Comparison of ENCODE assay signal across 30 mouse cellular contexts in the genomic region with DNA sequence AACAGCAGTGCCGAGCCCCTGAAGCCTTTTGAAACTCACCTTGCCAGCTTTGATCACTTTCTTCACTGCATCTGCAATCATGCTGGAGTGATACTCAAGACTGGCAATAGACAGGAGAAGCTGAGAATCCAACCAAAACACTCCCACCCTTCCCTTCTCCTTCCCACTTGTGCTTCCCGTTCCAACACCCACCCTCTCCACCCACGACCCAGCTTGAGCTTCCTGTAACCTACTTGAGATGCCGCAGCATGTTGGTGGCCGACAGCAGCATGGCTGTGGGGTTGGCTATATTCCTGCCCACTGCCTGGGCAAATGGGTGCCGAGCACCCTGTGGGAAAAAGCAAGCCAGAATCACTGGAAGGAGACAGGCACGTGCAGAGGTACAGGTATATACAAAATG. TPM values are rescaled to one million over a fixed set of nuclear protein-coding genes. Genes with fewer than 3 reads are reported as not detected.
A peak's percentile ranks its signal among the peaks of the same experiment; 100 is the strongest.
DNase-seq lines count a peak whose midpoint lies in the region; ATAC-seq and TF ChIP-seq lines count a peak whose summit lies in the region.
"Had no signal": no experiment of that assay in that cellular context is flagged by ENCODE, and none has a peak within 500 bp of the region (broad histone marks: within the 10 kb centered on the region; RNA-seq: fewer than 3 reads in every experiment).

No protein-coding gene starts in this region.

- no peaks in the 10 kb centered on the region for H3K4me1 ChIP-seq in heart, adult 2 months (ENCODE audit: control insufficient read depth, insufficient read depth, low read length)
- H3K4me1 ChIP-seq in midbrain, embryonic 11.5 days (ENCODE audit: control insufficient read depth, insufficient read depth, low read length), result peaks cover 21% of the 10 kb centered on the region

- H3K27ac ChIP-seq in heart, adult 2 months, result no peak overlapping the region
- H3K27ac ChIP-seq in layer of hippocampus, adult 2 months, result peak overlapping the region; percentile 81
- no peak overlapping the region for H3K27ac ChIP-seq in midbrain, embryonic 11.5 days (ENCODE audit: low read depth, low read length)
- H3K27ac ChIP-seq: embryonic facial prominence, embryonic 13.5 days; forebrain, embryonic 12.5 days; gastrocnemius, adult 2 months; heart, embryonic 10.5 days; hindbrain, embryonic 10.5 days; left cerebral cortex, adult 2 months; limb, embryonic 15.5 days; midbrain, embryonic 13.5 days; neural tube, embryonic 12.5 days had no signal

- H3K27me3 ChIP-seq in heart, adult 2 months (ENCODE audit: control insufficient read depth, insufficient read depth, low read length), result no peaks in the 10 kb centered on the region
- H3K27me3 ChIP-seq in midbrain, embryonic 11.5 days (ENCODE audit: control insufficient read depth, insufficient read depth, low read length), result no peaks in the 10 kb centered on the region
- H3K27me3 ChIP-seq: embryonic facial prominence, embryonic 13.5 days; forebrain, embryonic 12.5 days; limb, embryonic 15.5 days; midbrain, embryonic 13.5 days; neural tube, embryonic 12.5 days; Patski had no signal

- no peak overlapping the region for H3K4me3 ChIP-seq in heart, adult 2 months
- peak overlapping the region; percentile 6; the same call in 1 of the 2 replicates for H3K4me3 ChIP-seq in layer of hippocampus, adult 2 months
- no peak overlapping the region for H3K4me3 ChIP-seq in midbrain, embryonic 11.5 days (ENCODE audit: low read depth, low read length)
- H3K4me3 ChIP-seq: embryonic facial prominence, embryonic 13.5 days; erythroblast, embryonic 14.5 days; forebrain, embryonic 12.5 days; gastrocnemius, adult 2 months; heart, embryonic 10.5 days; hindbrain, embryonic 10.5 days; left cerebral cortex, adult 2 months; limb, embryonic 15.5 days; midbrain, embryonic 13.5 days; neural tube, embryonic 12.5 days had no signal

- 0 out of 2 replicates have a peak overlapping the region, but pooled peaks have one; percentile 1 for H3K9ac ChIP-seq in heart, adult 2 months (ENCODE audit: low read depth, low read length)
- H3K9ac ChIP-seq in midbrain, embryonic 11.5 days (ENCODE audit: low read length), result no peak overlapping the region
- H3K9ac ChIP-seq: embryonic facial prominence, embryonic 13.5 days; forebrain, embryonic 12.5 days; limb, embryonic 15.5 days; lung, embryonic 14.5 days; midbrain, embryonic 13.5 days; neural tube, embryonic 12.5 days had no signal

- H3K36me3 ChIP-seq in heart, adult 2 months (ENCODE audit: control insufficient read depth, insufficient read depth, low read length), result peaks cover 11% of the 10 kb centered on the region
- H3K36me3 ChIP-seq in midbrain, embryonic 11.5 days (ENCODE audit: control insufficient read depth, insufficient read depth, low read length), result peaks cover 36% of the 10 kb centered on the region

- TF ChIP-seq EP300 in heart, adult 2 months (IDR thresholded peaks at IDR 0.05; ENCODE audit: insufficient read depth, low read depth, low read length), result no peak

- TF ChIP-seq POLR2A in heart, adult 2 months (IDR thresholded peaks at IDR 0.05; ENCODE audit: insufficient read depth, low read depth, low read length), result no peak

- no peaks in the 10 kb centered on the region for H3K79me2 ChIP-seq in heart, adult 2 months (replicated peaks; ENCODE audit: control insufficient read depth, insufficient read depth, low read length)

- no peak for TF ChIP-seq CTCF in heart, adult 2 months (IDR thresholded peaks at IDR 0.05)
- TF ChIP-seq CTCF in layer of hippocampus, adult 2 months (conservative IDR thresholded peaks at IDR 0.05), result no peak

- 40% methylated on average over 7 of the region's 7 CpGs for WGBS in heart, adult 2 months
- WGBS in midbrain, embryonic 11.5 days, result 71% methylated on average over 7 of the region's 7 CpGs

- intact Hi-C loops in heart, adult 2 months (cut with DNase I), result no loop called here

- H3K9me3 ChIP-seq in midbrain, embryonic 11.5 days (ENCODE audit: control insufficient read depth, low read length), result no peaks in the 10 kb centered on the region
- H3K9me3 ChIP-seq: embryonic facial prominence, embryonic 13.5 days; forebrain, embryonic 12.5 days; heart, embryonic 10.5 days; hindbrain, embryonic 10.5 days; limb, embryonic 15.5 days; midbrain, embryonic 13.5 days; neural tube, embryonic 12.5 days had no signal

- no peak overlapping the region for H3K4me2 ChIP-seq in midbrain, embryonic 11.5 days
- H3K4me2 ChIP-seq: embryonic facial prominence, embryonic 13.5 days; forebrain, embryonic 12.5 days; limb, embryonic 15.5 days; lung, embryonic 14.5 days; midbrain, embryonic 13.5 days; neural tube, embryonic 12.5 days had no signal

- no peak for ATAC-seq in midbrain, embryonic 11.5 days (ENCODE audit: low FRiP score)
- ATAC-seq: activated CD4-positive, CD25-positive, alpha-beta regulatory T cell, adult 4 months; CD4-positive, CD25-positive, alpha-beta regulatory T cell, adult 4 months; midbrain, embryonic 13.5 days; Patski had no signal

- DNase-seq in heart, adult 2 months, result no peak
- DNase-seq in heart, adult 8-10 months (ENCODE audit: low spot score), result no peak
- DNase-seq in layer of hippocampus, adult 2 months (ENCODE audit: low spot score in 2 of 2), result peak; percentile 55 to 72
- DNase-seq in layer of hippocampus, postnatal 10 days (ENCODE audit: low spot score in 2 of 2), result no peak
- DNase-seq in right cerebral cortex, adult 2 months (ENCODE audit: low spot score in 2 of 2), result peak; percentile 44 to 59
- no peak for DNase-seq in right cerebral cortex, postnatal 36 days (ENCODE audit: low spot score in 2 of 2)
- DNase-seq in cerebellum, adult 9-10 months, result no peak
- DNase-seq in midbrain, embryonic 11.5 days (ENCODE audit: low spot score, missing footprints), result no peak
- DNase-seq: adrenal gland, adult 8-10 months; cerebellum, adult 18-20 months; cerebellum, postnatal 25 days; gastrocnemius, adult 2 months; kidney, adult 18-20 months; kidney, postnatal 4 days; lung, embryonic 14.5 days; retina, postnatal 1 day had no signal

RNA-seq across cellular contexts. Expression of gene Idh3b, which starts 4.1 kb away (rescaled TPM):
- 100 to 1,000 TPM; 709 to 817 TPM for total RNA-seq in heart, adult 2 months (2021)
- polyA plus RNA-seq in heart, adult 2 months (2012; rRNA removed), result 893 and 1,229 TPM in 2 replicates
- 100 to 1,000 TPM; 719 to 848 (median 777) TPM for total RNA-seq in heart, adult 8-10 months (2022)
- 100 to 1,000 TPM; 314 to 335 TPM for total RNA-seq in layer of hippocampus, adult 2 months (2021)
- total RNA-seq in layer of hippocampus, postnatal 10 days (2021), result 100 to 1,000 TPM; 228 to 246 TPM
- 145 and 150 TPM in 2 replicates for polyA plus RNA-seq in midbrain, embryonic 11.5 days (2014; fragmentation: Nextera tagmentation; extraction: Ambion mirVana)

RNA-seq across cellular contexts. Expression of gene Nop56, which starts 6.0 kb away (rescaled TPM):
- 10 to 100 TPM; 28.7 to 29.7 TPM for total RNA-seq in heart, adult 2 months (2021)
- 27.2 and 47.5 TPM in 2 replicates for polyA plus RNA-seq in heart, adult 2 months (2012; rRNA removed)
- total RNA-seq in heart, adult 8-10 months (2022), result 10 to 100 TPM; 25.5 to 44.1 (median 28.0) TPM
- total RNA-seq in layer of hippocampus, adult 2 months (2021), result 100 to 1,000 TPM; 146 to 167 TPM
- total RNA-seq in layer of hippocampus, postnatal 10 days (2021), result 100 to 1,000 TPM; 171 to 187 TPM
- 335 and 341 TPM in 2 replicates for polyA plus RNA-seq in midbrain, embryonic 11.5 days (2014; fragmentation: Nextera tagmentation; extraction: Ambion mirVana)

RNA-seq across cellular contexts. Expression of gene Ebf4, which starts 14.7 kb away (rescaled TPM):
- total RNA-seq in heart, adult 2 months (2021), result under 1 TPM; 0.37 to 0.41 TPM
- 0.85 and 1.0 TPM in 2 replicates for polyA plus RNA-seq in heart, adult 2 months (2012; rRNA removed)
- total RNA-seq in heart, adult 8-10 months (2022), result under 1 TPM; 0.20 to 0.78 (median 0.58) TPM
- 10 to 100 TPM; 11.3 to 11.8 TPM for total RNA-seq in layer of hippocampus, adult 2 months (2021)
- 10 to 100 TPM; 15.6 to 16.2 TPM for total RNA-seq in layer of hippocampus, postnatal 10 days (2021)
- polyA plus RNA-seq in midbrain, embryonic 11.5 days (2014; fragmentation: Nextera tagmentation; extraction: Ambion mirVana), result 1.3 and 1.8 TPM in 2 replicates
- total RNA-seq: megakaryocyte, adult 5-6 weeks; monocyte, adult 5-6 weeks had no signal
- polyA plus RNA-seq: activated CD4-positive, CD25-positive, alpha-beta regulatory T cell, adult 4 months; CD4-positive, CD25-positive, alpha-beta regulatory T cell, adult 4 months; erythroblast, embryonic 14.5 days had no signal

Comparison
In these comparisons a context has a peak if more than half of its experiments do, and no peak if none do; other contexts are left out.
1. DNase-seq: peak in layer of hippocampus, adult 2 months (2 of 2) and right cerebral cortex, adult 2 months (2 of 2); none in heart, adult 2 months (0 of 2), heart, adult 8-10 months (single experiment), layer of hippocampus, postnatal 10 days (0 of 2), right cerebral cortex, postnatal 36 days (0 of 2), cerebellum, adult 9-10 months (single experiment) and midbrain, embryonic 11.5 days (single experiment).
2. RNA of gene Ebf4, which starts 14.7 kb away (total RNA-seq): 15.6 to 16.2 TPM in layer of hippocampus, postnatal 10 days and 11.3 to 11.8 TPM in layer of hippocampus, adult 2 months; 0.20 to 0.78 TPM in heart, adult 8-10 months and 0.37 to 0.41 TPM in heart, adult 2 months; every median in the first group is over 4 times any median in the second.